Mouse (Mus musculus): ENCODE measurements around the gene Trmt61a. TPM values are rescaled to one million over a fixed set of nuclear protein-coding genes. Genes with fewer than 3 reads are reported as not detected.

Gene Trmt61a
- polyA plus RNA-seq, 1 experiment: 2.4 TPM

GRCm38 (mm10) chr12:111724638-111725337 lies 46.9 kb downstream of the Trmt61a start:
- Histone ChIP-seq H3K27ac (ENCODE audit: insufficient read depth, low read depth, low read length) (no peak overlapping the region), H3K4me3 (ENCODE audit: insufficient read depth, low read length) (no peak overlapping the region), H3K4me1 (ENCODE audit: control insufficient read depth, insufficient read depth, low read length) (peaks cover 7% of the 10 kb centered on the region)
- TF ChIP-seq POLR2A (IDR thresholded peaks at IDR 0.05; ENCODE audit: borderline replicate concordance, low read depth, low read length) (no peak), CTCF (IDR thresholded peaks at IDR 0.05; ENCODE audit: low read depth, low read length) (no peak)

DNA sequence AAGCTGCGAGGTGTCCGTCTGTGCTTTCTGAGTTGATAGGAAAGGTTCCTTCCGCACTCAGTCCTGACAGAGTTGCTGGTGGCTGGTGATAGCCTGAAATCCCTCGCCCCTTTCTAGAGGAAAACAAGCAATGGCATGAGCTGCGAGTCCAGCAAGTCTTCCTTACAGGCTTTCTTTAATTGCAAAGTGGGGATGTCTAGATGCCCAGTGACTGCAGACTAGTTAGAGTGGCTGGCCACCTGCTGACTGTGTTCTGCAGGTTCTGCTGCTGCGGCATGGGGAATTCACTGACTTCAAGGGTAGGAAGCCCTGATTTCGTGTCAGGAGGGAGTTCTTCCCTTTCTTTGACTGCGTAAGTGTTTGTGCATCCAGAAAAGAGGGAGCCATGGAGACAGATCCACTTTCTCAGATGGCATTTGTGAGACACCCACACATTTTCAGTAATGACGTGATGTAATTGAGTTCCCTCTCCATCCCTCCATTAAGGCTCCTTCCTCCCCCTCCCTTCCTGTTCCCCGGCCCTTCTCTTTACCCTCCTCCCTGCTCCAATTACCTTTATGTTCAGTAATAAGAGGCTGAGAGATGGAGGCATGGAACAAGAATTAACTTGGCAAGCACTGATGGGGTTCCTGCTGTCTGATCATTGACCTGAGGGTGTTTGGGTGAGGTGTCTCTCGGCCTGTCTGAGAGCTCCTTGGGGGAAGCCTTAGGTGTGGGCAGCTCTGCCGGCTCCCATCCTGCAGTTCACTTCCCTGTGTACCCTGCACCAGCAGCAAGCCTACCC lies 47.6 kb downstream of the Trmt61a start:
- TF ChIP-seq POLR2A (IDR thresholded peaks at IDR 0.05; ENCODE audit: borderline replicate concordance, low read depth, low read length): no peak
- TF ChIP-seq CTCF (IDR thresholded peaks at IDR 0.05; ENCODE audit: low read depth, low read length): no peak
- Histone ChIP-seq H3K27ac (ENCODE audit: insufficient read depth, low read depth, low read length) (no peak overlapping the region), H3K4me3 (ENCODE audit: insufficient read depth, low read length) (no peak overlapping the region), H3K4me1 (ENCODE audit: control insufficient read depth, insufficient read depth, low read length) (peaks cover 7% of the 10 kb centered on the region)

DNA sequence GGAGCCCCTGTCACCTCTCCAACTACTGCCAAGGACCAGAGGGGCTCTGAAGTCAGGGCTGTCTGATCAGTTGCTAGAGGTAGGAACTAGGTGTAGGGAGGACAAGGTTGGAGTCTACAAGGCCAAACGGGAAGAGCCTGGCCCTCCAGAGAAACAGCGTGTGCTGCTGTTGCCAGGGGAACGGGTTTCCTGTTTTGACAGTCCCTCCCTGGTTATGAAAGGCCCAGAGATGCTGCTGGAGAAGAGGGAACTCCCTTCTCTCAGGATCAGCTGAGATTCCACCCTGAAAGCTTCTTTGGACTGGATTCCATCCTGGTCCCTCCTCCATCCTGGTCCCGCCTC lies 48.2 kb downstream of the Trmt61a start:
- Histone ChIP-seq H3K27ac (ENCODE audit: insufficient read depth, low read depth, low read length) (no peak overlapping the region), H3K4me1 (ENCODE audit: control insufficient read depth, insufficient read depth, low read length) (peaks cover 7% of the 10 kb centered on the region), H3K4me3 (ENCODE audit: insufficient read depth, low read length) (no peak overlapping the region)
- TF ChIP-seq POLR2A (IDR thresholded peaks at IDR 0.05; ENCODE audit: borderline replicate concordance, low read depth, low read length) (no peak), CTCF (IDR thresholded peaks at IDR 0.05; ENCODE audit: low read depth, low read length) (no peak)

DNA sequence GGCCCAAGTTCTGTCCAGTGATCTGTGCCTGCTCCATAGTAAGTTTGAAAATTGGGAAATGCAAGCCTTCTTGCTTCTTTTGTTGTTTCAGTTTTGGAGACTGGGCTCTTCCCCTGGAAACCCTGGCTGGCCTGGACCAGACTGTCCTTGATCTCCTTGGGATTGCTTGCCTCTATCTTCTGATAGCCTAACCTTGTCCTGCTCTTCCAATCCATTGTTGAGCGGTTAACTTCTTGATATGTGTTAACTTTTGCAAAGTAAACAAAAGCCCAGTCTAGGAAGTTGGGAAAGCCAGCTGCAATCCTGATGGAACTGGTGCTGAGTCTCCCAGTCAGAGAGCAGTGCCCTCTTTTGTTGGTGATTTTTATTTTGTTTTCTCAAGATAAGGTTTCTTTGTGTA lies 50.1 kb downstream of the Trmt61a start:
- TF ChIP-seq POLR2A (IDR thresholded peaks at IDR 0.05; ENCODE audit: borderline replicate concordance, low read depth, low read length): no peak
- no peak for TF ChIP-seq CTCF (IDR thresholded peaks at IDR 0.05; ENCODE audit: low read depth, low read length)
- Histone ChIP-seq H3K4me3 (ENCODE audit: insufficient read depth, low read length) (no peak overlapping the region), H3K27ac (ENCODE audit: insufficient read depth, low read depth, low read length) (no peak overlapping the region), H3K4me1 (ENCODE audit: control insufficient read depth, insufficient read depth, low read length) (peaks cover 10% of the 10 kb centered on the region)

GRCm38 (mm10) chr12:111731822-111732807 lies 54.2 kb downstream of the Trmt61a start:
- TF ChIP-seq POLR2A (IDR thresholded peaks at IDR 0.05; ENCODE audit: borderline replicate concordance, low read depth, low read length): no peak
- TF ChIP-seq CTCF (IDR thresholded peaks at IDR 0.05; ENCODE audit: low read depth, low read length): peak; percentile 22; the same call in 1 of the 2 replicates
- Histone ChIP-seq H3K27ac (ENCODE audit: insufficient read depth, low read depth, low read length) (no peak overlapping the region), H3K4me1 (ENCODE audit: control insufficient read depth, insufficient read depth, low read length) (peaks cover 3% of the 10 kb centered on the region; the same call in 1 of the 2 replicates), H3K4me3 (ENCODE audit: insufficient read depth, low read length) (no peak overlapping the region)

GRCm38 (mm10) chr12:111732921-111733320 lies 55.0 kb downstream of the Trmt61a start:
- Histone ChIP-seq H3K27ac (ENCODE audit: insufficient read depth, low read depth, low read length) (no peak overlapping the region), H3K4me1 (ENCODE audit: control insufficient read depth, insufficient read depth, low read length) (peaks cover 3% of the 10 kb centered on the region; the same call in 1 of the 2 replicates), H3K4me3 (ENCODE audit: insufficient read depth, low read length) (no peak overlapping the region)
- TF ChIP-seq POLR2A (IDR thresholded peaks at IDR 0.05; ENCODE audit: borderline replicate concordance, low read depth, low read length): no peak
- no peak for TF ChIP-seq CTCF (IDR thresholded peaks at IDR 0.05; ENCODE audit: low read depth, low read length)

Other genes starting within 250 kb of the Trmt61a start
- gene Tnfaip2, start 235.6 kb upstream of the Trmt61a start, polyA plus RNA-seq (2012; ENCODE audit: insufficient read depth, insufficient read length, missing spikeins): 300 and 304 TPM in 2 replicates
- gene Gm266, start 192.3 kb upstream of the Trmt61a start, polyA plus RNA-seq (2012; ENCODE audit: insufficient read depth, insufficient read length, missing spikeins): not detected in 2 replicates
- gene Eif5, start 140.1 kb upstream of the Trmt61a start, polyA plus RNA-seq (2012; ENCODE audit: insufficient read depth, insufficient read length, missing spikeins): 147 and 151 TPM in 2 replicates
- gene Mark3, start 103.6 kb upstream of the Trmt61a start, polyA plus RNA-seq (2012; ENCODE audit: insufficient read depth, insufficient read length, missing spikeins): 28.6 and 34.0 TPM in 2 replicates
- gene Ckb, start 5.8 kb upstream of the Trmt61a start, polyA plus RNA-seq (2012; ENCODE audit: insufficient read depth, insufficient read length, missing spikeins): 388 and 396 TPM in 2 replicates
- 15.1 and 18.1 TPM in 2 replicates for gene Bag5, start 35.2 kb downstream of the Trmt61a start, polyA plus RNA-seq (2012; ENCODE audit: insufficient read depth, insufficient read length, missing spikeins)
- 34.5 and 38.7 TPM in 2 replicates for gene Apopt1, start 35.2 kb downstream of the Trmt61a start, polyA plus RNA-seq (2012; ENCODE audit: insufficient read depth, insufficient read length, missing spikeins)
- gene Klc1, start 80.7 kb downstream of the Trmt61a start, polyA plus RNA-seq (2012; ENCODE audit: insufficient read depth, insufficient read length, missing spikeins): 70.9 and 71.7 TPM in 2 replicates
- gene Xrcc3, start 135.8 kb downstream of the Trmt61a start, polyA plus RNA-seq (2012; ENCODE audit: insufficient read depth, insufficient read length, missing spikeins): 3.6 and 3.8 TPM in 2 replicates
- 11.8 and 13.7 TPM in 2 replicates for gene Zfyve21, start 136.1 kb downstream of the Trmt61a start, polyA plus RNA-seq (2012; ENCODE audit: insufficient read depth, insufficient read length, missing spikeins)
- gene Ppp1r13b, start 230.0 kb downstream of the Trmt61a start, polyA plus RNA-seq (2012; ENCODE audit: insufficient read depth, insufficient read length, missing spikeins): 10.5 and 12.6 TPM in 2 replicates

All from bone marrow macrophage, adult 2 months (primary cell).